Mouse (Mus musculus): ENCODE results near the gene Zkscan2.

Zkscan2 gene

GRCm38 (mm10) chr7:123431206-123431605, 69.0 kb downstream of the Zkscan2 start:
- no peak for DNase-seq (ENCODE audit: low spot score)

DNA sequence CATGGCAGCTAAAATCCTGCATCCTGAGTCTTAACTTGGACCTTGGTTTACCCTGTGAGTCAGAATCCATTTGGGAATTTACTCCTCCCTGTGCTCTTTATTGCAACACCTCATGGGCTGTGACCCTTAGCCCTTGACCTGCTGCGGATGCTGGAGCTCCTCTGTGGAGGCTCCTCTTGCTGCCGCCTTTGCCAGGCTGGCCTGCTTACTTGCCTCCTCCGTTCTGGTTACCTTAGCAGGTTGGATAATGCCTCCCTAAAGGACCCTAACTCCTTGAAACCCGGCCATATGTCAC, 69.9 kb downstream of the Zkscan2 start:
- no peak for DNase-seq (ENCODE audit: low spot score)

DNA sequence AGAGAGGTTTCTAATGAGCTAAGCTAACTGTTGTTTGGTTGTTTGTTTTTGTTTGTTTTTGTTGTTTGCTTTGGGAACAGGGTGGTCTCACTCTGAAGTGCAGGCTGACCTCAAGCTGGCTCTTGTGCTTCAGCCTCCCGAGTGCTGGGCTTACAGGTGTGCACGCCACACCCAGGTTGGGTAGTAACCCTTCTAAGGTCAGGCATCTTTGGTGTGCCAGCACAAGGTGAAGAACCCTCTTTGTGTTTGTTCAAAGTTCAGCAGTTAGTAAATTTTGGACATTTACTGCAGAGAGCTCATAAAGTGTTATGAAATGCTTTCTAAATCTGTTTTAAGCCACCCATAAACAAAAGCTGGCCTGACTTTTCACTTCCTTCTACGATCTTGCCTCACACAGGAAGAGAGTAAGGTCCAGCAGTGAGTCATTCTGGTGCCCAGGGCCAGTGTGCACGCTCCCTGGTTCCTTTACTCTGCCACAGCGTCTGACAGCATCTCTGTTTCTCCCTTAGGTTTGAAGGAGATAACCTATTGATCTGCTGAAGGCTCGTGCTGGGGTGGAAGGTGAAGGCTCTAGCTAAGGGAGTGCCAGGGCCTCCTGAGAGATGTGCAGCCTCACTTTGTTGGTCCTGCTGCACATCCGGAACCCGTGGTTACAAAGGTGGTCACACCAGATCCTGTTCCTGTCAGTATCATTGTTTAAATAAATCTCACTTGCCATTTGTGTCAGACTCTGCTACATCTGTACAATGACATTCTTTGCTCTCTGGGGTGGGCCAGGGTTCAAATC, 70.4 kb downstream of the Zkscan2 start:
- peak; percentile 35 for DNase-seq (ENCODE audit: low spot score)

Measured in lung, postnatal 25 days (tissue).